Mouse (Mus musculus) layer of hippocampus, adult 9-11 months (tissue): Measurements from ENCODE around the gene Abr.
A peak's percentile ranks its signal among the peaks of the same experiment; 100 is the strongest.

Source experiments
- DNase-seq: peaks from one replicate; pipeline ENCODE4 v3.0.0; 2022

Abr gene

DNA sequence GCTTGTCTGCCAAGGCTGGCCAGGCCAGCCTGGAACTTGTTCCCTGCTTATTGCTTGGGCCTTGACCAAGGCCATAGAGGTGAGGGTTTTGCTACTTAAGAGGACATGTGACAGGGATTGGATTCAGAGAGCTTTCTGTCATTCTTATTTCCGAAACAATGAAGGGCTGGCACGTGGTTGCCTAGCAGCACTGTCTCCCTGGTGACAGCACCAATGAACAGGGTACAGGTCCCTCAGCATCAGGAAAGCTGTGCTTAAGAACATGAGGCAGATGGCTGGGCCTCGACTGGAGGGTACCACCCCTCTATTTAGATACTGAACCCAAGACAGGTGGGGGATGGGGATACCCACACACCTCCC is 171.9 kb downstream of the Abr start:
- peak; percentile 74 for DNase-seq

DNA sequence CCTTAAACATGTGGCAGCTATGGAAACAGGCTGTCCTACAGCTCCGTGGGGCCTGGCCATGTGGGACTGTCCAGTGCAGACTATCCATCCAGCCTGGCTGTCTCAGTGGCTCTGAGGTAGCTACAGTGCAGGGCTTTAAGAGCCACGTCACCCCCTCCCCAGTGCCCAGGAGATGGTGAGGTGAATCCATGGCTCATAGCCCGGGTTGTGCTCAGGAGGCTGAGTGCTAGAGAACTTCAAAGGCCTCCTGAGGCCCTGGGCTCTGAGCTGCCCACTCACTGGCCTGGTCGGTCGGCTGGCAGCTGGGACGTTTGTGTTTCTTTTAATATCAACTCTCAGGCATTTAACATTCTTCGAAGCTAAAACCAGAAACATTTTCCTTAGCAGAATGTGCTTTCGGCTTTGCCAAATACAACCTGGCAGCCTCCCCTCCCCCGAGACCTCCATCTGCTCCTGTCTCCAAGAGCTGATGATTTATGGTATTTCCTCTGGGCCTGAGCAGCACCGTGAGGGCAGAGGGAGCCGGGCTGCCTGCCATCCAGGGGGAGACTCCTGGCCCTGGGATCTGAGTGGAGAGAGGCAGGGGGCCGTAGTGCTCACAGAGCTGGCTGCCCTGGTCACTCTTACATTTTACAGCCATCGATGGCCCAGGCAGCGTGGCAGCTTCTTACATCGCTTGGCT is 172.5 kb downstream of the Abr start:
- DNase-seq = peak; percentile 87

DNA sequence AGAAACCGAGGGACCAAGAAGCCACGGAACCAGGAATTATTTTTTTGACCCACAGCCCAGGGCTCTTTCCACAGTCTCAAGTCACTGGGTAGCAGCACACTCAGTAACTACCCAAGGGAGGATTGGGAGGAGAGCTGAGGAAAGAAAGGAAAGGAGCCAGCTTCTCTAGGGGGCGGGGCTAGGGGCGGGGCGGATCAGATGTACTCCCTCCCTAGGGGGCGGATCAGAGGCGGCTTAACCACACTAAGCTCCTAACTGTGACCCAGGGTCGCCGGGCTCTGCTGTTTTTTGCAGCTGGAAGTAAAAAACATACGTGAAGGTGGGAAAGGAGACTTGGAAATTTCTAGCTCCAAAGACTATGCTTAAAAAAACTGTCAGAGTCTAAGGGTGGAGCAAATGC is 175.9 kb downstream of the Abr start:
- no peak for DNase-seq

DNA sequence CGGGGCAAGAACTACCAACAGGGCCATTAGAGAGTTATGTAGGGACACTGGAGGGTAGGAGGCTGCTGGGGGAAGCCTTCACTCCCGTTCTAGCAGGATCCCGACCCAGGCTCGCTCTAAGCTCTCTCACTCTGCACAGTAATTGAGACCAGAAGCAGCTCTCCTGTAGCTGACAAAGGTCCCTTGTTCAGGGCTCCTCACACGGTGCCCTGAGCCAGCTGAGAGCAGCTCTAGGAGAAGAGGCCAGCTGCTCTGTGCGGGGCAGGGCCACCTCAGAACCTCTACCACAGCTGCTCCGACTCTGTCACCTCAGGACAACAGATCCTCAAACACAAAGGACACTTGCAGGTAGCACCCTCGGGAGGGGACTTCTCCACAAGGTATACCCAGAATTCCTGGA is 176.7 kb downstream of the Abr start:
- DNase-seq = no peak

DNA sequence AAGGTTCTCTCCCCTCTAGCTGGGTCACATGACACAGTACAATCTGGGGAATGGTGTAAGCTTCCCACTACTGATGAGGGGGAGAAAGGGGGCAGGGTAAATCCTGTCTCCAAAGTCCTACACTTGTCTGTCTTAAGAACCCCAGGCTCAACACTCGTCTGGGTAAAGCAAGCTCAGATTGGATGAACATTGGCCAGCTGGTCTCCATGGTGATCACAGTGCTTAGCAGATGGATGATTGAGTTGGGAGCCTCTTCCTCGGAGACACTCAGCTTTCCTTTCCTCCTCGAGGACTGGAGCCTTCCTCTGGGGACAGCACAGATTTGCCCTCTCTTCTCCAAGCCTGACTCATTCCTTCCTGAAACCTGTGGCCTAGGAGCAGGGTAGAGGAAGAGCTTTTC is 182.4 kb downstream of the Abr start:
- peak; percentile 78 for DNase-seq

DNA sequence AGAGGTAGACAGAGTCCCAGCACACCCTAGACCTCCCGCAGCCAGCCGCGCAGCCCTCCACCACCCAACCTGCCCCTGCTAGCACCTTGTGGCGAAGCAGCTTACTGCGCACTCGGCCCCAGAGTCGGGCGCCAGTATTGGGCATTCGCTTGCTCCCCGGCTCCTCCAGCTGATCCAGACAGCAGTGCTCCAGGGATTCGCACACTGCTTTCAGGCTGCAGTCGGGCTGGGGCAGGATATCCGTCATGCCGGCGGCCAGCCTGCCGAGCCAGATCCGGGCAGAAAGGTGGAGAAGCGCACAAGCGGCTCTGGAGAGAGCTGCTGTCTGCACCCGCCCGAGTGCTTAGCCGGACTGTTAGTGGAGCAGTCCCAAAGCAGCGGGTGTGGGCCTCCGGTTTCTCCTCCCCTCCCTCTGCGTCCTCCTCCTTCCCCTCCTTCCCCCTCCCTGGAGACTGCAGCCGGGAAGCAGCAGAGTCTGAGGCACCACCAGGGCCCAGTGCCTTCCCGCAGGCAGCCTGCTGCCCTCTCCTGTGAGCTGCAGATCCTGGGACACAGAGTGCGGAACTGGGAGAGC is 185.2 kb downstream of the Abr start:
- DNase-seq = no peak

DNA sequence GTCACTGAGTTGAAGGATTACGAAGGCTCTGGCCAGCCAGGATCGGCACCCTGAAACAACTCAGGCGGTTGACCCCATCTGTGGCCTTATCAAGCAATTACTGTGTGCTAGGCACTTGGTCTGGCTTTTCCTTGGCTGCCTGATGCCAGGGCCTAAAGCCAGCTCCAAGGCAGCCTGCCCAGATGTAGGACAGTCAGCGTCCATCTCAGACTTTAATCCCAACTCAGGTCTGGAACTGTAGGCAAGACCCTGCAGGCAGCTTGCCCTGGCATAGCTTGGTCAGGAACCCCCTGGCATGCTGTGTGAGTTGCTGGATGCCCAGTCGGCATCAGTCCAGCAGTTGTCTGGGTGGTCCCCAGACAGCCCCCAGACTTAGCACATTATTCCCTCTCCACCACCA is 186.1 kb downstream of the Abr start:
- DNase-seq = no peak

DNA sequence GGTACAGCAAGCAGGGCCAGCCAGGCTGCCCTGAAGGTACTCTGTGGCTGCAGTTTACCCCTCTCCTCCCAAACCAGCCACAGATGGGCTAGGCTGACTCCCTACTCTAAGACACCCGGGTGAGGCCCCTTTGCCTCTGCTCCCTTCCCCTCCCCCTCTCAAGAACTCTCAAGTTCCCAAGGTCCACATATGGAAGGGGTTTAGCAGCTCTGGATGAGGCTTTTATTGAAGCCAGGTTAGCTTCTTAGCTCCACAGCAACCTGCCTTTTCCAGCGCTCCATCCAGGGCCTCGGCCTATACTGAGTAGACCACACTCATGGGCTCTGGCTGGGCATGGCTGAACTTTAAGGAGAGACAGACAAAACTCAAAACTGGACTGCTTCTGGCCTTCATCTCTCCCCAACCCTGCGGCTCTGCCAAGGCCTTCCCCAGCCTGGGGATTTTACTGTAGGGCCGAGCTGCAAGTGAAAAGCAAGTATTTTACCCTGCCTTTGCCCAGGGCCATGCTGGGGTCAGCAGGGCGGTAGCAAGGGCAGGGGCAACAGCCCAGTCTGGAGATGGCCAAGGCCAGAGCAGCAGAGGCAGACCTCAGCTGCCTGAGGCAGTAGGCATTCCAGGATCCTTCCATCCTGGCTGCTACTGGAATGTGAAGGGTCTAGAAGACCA is 192.0 kb downstream of the Abr start:
- DNase-seq = no peak

DNA sequence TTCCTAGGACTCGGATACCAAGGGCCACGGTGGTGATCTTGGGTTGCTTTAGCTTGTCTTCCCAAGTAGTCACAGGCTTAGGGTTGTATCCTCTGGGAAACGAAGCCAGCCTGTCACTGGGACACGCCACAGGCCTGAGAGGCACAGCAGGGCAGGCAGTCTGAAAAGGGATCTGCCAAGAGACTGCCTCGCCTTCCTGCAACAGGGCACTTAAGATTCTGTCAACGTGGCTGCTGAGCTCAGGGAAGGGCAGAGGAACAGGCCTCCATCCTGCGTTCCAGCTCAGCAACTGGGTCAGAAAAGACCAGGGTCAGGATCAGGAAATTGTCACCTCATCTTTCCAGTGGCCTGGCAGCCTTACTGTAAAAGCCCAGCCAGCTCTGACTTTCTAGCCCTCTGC is 192.6 kb downstream of the Abr start:
- no peak for DNase-seq

DNA sequence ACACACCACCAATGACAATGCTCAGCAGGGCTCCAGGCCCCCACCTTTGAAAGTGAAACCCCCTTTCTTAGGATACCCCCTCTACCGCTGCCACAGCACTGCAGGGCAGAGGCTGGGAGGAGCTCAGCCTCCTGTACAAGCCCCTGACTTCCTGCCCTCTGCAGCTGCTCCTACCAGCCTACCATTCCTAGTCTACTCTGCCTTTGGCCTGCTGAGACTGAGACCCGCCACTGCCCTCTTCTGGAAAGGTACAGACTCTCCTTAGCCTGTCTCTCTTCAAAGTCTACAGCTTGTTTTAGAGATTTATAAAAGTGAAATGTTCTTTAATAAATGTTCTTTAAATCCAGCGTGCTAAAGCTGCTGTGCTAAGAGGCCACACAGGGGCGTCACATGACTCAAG is 193.1 kb downstream of the Abr start:
- DNase-seq = no peak

DNA sequence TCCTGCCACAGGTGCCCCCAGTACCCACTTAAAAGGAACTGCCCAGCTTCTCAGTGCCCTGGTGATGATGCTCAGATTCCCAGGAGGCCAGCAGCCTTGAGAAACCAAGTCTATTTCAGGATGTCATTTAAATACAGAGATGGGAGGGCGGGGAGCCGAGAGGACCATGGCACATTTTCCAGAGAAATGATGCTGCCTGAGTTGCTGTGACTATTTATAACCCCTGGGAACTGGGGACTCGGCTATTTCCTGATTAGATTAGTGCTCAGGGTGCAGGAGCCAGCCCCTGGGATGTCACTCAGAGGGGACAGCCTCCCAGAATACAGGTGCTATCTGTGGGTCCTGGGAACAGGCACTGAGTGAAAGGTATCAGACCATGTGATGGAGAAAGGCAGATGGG is 194.3 kb downstream of the Abr start:
- DNase-seq = no peak

DNA sequence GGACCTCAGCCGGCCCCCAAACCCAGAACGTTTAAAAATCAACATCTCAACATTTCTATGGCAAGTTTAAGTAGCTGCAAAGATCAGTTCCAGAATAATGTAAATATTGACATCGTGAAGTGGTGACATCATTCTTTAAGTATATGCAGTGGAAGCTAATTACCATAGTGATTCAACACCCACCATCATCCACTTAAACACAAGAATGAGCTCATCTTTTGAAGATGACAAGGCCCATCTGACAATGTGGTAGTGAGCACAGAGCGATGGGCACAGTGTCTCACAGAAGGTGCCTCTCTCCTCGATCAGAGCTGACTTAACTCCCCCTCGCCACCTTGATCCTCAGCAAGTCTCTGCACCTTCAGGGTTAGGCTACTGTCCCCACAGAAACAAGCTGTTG is 196.4 kb downstream of the Abr start:
- DNase-seq = no peak

DNA sequence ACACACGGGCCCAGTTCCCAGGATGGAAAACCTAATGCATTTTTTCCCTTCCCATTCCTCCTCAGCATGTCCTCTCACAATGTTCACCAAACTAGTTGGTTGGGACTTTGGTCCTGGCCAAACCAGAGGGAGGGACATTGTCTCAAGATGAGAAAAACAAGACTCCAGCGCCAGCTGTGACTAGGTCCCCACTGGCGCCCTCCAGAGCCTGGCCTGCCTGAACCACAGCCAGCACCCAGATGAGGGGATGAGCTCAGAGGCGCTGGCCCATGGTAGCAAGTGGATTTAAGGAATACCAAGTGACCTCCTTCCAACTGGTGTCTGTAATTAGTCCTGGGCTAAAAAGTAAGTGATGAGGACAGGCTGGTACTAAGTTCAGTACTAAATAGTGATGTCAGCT is 201.2 kb downstream of the Abr start:
- DNase-seq = peak; percentile 14

DNA sequence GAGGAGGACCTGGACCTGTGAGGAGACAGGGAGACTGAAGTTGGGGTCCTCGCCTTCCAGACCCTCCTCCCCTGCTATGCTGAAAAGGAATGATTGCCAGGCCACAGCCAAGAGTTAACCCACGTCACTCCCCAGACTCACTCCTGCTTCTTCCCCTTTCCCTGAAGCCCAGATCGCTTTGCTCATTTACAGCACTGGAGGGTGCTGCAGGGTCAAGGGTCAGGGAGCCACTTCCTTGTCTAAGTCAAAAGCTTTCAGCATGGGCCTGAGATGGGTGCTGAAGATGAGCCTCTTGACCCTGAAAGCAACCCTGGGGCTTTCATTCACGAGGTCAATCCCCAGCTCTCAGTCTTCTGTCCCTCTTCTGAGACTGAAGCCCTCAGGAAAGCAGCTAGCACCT is 202.9 kb downstream of the Abr start:
- DNase-seq = no peak

DNA sequence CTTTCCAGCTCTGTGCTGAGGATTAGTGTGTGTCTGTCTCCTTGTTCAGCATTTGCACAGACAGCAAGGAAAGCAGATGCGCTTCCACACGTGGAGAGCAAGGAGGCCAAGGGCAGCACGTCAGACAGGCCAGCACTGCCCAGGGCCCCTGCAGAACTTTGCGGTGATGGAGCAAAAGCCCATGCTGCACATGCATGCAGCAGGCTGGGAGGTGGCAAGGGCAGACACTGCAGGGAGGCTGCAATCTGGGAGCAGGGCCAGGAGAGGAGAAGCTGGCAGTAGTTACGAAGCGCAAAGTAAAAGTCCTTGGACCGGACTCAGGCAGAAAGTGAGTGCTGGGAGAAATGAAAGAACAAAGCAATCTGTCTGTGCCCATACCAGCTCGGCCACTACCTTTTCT is 203.7 kb downstream of the Abr start:
- DNase-seq = no peak

DNA sequence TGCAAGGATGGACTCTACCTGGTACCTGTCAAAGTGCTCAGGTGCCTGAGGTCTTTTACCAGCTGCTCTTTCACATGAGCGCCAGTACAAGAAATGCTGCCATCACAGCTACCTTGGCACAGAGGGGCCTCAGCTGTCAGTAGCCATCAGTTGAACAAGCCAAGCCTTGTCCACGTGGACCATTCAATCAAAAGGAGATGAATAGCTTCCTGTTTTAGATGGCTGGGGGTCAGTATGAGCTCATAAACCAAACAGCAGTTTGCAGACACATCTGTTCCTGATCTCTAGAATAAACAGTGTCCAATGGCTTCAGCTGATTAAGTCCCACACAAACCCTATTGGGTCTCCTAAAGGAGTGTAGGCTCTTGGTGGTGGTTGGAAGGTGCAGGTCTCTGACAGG is 206.1 kb downstream of the Abr start:
- DNase-seq = no peak

DNA sequence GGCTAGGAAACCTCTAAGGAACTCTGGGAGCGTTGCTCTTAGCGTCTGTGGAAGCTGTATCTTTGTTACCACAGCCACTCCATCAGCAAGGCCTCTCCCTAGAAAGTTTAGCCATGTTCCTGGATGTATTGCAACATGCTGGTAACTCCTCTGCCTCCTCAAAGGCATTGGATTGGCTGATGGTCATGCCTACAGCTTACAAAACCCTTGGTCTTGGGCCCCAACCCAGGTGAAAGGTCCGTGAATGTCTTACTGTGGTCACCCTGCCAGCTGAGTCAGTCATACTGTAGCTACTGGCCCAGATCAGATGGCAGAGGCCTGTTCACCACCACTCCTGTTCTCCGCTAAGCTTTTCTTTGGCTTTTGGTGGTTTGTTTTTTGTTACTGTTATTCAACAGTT is 207.1 kb downstream of the Abr start:
- DNase-seq = no peak

DNA sequence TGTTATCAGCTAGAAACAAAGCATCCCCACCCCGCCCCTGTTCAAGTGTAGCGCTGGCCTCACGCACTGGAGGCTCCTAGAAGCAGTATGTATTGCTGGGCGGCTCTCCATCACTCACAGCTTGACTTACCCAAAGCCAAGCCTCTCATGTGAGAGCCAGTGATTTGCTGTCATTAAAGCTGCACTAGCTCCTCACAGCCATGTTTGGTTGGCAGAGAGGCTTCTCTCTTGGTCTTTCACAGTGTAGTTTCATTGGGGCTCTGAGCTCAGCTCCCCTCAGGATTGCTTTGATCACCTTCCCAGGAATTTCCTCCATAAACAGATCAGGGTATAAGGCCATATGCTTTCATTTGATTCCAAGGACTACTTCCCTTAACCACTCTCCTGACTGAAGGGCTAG is 208.9 kb downstream of the Abr start:
- DNase-seq = no peak

DNA sequence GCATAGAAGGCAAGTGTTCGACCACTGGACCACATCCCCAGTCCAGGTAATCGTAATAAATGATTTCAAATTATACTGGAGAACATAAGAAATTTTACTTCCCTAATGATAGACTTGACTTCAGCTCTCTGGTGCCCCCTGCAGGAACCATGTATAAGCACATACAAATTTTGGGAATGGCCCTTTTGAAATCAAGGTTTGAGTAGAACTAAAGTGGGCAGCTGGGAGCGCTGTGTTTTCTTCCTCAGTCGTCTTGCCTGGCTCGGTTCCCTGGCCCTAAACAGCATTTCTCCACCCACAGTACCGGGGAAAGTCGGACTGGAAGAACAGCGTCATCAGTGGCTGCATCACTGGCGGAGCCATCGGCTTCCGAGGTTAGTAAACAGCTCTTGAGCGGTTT is 211.3 kb downstream of the Abr start:
- DNase-seq = no peak

DNA sequence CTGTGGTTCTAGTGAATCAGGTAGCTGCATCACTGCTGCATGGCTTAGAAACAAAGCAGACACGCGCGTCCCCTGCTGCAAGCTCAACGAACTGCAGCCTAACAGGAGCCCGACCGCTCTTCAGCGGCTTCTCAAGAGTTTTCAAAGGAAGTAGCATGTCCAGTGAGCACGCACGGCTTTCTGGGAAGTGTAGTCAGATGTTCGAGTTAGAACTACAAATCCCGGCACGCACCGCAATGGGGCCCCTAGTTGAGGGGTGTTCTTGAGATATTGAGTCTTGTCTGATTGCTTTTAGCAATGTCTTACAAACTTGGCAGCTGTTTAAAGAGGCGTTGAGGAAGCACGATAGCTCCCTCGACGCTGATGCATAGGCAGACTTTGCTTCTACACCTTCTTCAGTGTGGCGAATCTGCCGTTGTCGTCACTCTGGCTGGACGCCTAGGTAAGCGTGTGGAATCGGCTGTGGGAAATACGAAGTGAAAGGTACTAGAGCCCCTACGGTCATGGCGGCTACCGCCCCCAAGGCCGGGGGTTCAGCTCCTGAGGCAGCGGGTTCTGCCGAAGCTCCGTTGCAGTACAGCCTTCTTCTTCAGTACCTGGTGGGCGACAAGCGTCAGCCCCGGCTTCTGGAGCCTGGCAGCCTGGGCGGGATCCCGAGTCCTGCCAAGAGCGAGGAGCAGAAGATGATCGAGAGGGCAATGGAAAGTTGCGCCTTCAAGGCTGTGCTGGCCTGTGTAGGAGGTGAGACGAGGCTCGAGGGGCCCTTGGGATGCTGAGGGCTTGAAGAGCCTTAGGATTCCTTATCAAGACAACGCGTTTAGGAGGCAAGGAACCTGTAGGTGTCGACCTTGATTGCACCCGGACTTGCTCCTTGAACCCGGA is 215.2 kb downstream of the Abr start, which contains the start of gene Timm22:
TSS of gene Timm22 (plus strand) at position 251 of the 882 bp plus-strand sequence.
- peak; percentile 98 for DNase-seq

DNA sequence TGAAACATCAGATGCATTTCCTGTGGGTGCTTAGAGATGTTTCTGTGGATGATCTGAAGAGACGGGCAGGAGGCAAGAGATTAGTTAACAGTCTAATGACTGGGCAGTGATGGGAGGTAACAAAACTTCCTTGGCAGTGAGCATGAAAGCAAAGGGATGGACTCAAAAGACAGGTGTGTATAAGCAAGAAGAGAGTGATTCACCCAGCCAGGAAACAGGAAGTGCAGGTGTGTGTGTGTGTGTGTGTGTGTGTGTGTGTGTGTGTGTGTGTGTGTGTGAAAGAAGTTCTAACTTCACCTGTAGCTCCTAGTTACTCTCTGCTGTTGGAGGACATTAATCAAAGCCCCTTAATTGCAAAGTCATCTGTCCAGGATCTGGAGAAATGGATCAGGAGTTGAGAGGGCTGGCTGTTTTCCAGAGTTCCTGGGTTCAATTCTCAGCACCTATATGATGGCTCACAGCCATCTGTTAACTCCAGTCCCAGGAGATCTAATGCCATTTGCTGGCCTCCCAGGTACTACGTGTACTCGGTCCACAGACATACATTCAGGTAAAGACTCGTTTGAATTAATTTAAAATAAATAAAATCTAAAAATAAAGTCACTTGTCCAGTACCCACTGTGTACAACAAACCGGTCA is 216.4 kb downstream of the Abr start:
- DNase-seq = no peak

DNA sequence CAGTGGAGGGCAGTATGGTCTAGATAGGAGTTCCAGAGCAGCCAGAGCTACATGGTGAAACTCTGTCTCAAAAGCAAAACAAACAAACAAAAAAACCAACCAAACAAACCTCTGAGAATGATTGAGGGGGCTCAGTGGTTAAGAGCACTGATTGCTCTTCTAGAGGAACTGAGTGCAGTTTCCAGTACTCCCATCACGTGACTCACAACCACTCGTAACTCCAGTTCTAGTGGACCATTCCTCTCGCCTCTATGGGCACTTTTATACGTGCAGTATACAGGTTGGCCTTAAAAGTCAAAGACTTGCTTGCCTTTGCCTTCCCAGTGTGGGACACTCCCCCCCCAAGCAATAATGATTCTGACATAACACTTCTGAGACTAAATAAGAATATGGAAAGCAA is 217.0 kb downstream of the Abr start:
- no peak for DNase-seq

DNA sequence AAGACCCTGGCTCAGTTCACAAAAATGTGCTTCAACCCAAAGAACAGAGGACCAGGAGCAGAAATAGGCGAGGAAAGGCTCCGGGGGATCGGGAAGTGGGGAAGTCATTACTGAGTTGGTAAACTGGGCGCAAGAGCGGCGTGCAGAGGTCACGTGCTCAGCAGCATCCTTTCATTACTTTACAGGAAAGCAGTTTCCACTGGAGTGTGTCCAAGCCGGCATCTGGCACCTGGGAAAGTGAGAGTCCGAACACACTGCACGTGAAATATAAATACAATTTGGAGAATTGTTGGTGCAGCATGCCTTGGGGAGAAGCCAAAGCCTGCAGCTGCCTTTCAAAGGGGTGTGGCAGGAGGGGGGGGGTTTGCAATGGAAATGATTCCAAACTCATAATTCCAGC is 220.7 kb downstream of the Abr start:
- DNase-seq = no peak
